Mouse (Mus musculus) frontal cortex, postnatal 25 days (tissue): ENCODE data around the gene Cst13.

Experiments used
- DNase-seq, 2 experiments: peaks; one replicate each; pipeline ENCODE4 v3.0.0; 2022; ENCODE audit warnings: low spot score in 2 of 2

The Cst13 gene

GRCm38 (mm10) chr2:148874617-148875334 lies 54.9 kb downstream of the Cst13 start:
- DNase-seq, result no peak

GRCm38 (mm10) chr2:148875335-148875811 lies 55.5 kb downstream of the Cst13 start, which contains the start of gene Cst3:
TSS of gene Cst3 (minus strand) at chr2:148875692.
- DNase-seq, result peak; percentile 76 to 85

DNA sequence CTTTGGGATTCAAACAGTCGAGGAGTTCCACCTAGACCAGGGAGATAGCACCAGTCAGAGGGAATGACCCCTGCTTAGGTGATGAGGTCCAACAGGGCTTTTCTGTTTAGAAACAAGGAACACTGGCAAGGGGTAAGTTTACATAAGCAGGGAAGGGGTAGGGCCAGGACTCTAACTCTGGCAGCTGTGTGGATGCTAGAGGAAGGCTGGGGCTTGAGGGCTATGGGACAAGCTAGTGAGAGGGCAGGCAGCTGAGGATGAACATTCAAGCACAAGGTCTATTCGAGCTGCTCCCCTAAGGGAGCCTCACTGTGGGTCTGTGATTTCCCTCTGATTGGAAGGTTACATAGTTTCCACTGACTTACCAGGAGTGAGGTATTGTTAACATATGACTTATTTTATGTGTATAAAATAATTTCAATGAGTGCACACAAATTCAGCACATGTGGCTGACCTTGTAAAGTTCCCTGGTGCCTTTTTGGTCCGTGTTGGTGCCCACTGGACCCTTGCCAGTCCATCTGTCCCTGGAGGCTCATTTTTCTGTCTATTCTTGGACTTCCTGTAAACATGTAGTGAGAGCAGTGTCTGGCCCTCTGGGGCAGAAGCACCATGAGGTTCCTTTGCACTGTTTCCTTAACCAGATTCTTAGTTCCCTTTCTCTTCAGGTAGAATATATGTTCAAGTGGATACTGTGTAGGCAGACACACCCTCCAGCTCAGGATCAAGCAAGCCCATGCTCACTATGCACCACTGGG lies 57.3 kb downstream of the Cst13 start:
- no peak for DNase-seq

DNA sequence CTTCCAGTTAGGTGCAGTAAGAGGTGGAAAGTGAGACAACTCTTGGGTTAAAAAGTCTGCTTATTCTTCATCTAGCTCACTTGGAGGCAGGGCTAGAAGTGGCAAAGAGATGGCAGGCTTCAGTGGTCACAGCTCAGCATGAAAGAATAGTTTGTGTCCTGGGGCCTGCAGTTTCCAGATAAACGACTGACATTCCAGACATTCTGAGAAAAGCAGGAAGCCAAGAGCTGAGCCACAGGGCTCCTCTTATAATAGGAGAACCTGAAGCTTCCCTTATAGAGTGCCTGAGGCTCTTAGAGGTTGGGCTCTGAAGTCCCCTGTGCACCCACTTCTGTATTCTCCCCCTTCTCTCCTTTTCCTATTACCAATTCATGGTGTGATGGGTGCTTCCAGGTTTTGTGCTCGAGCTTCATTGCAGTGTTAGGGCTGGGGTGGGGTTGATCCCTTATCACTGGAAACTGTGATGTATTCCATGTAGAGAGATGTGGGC lies 58.8 kb downstream of the Cst13 start:
- no peak for DNase-seq

DNA sequence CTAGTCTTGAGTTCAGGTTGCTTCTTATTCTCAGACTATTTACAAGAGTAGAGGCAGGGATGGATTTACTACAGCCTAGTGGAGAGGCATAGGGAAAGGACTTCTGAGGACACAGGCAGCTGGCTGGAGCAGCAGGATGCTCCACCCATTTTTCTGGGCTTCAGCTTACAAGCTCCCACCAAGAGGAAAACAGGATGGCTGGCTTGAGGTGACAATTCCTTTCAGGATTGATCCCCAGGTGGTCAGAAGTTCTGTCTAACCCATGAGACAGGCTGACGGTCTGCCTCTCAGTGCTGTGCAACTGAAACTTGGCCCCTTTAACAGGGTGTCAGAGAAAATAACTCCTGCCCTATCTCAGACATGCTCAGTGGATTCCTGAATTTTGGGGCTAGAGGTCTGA lies 59.3 kb downstream of the Cst13 start:
- DNase-seq, result no peak
